Mouse (Mus musculus) hindbrain, embryonic 13.5 days (tissue): ENCODE results near the gene Gm20388. TPM values are rescaled to one million over a fixed set of nuclear protein-coding genes. Genes with fewer than 3 reads are reported as not detected.

Experiments used
- ATAC-seq: fragments of 200-750 bp; cut with Nextera tagmentation; 2 replicates; pipeline ENCODE4 v1.8.0; 2017; ENCODE audit warnings: moderate TSS enrichment; ENCODE audit not compliant: low FRiP score
- H3K27ac ChIP-seq: fragments of 300-500 bp; sonication (generic); 2 replicates; pipeline ENCODE4 v1.5.1; 2015; ENCODE audit warnings: inconsistent platforms, mild to moderate bottlenecking, moderate library complexity
- H3K27me3 ChIP-seq: fragments of 300-500 bp; sonication (generic); 2 replicates; pipeline ENCODE4 v1.6.1; 2015; ENCODE audit warnings: mild to moderate bottlenecking, inconsistent platforms
- H3K36me3 ChIP-seq: fragments of 300-500 bp; sonication (generic); 2 replicates; pipeline ENCODE4 v1.6.1; 2015; ENCODE audit warnings: mild to moderate bottlenecking, inconsistent platforms
- H3K4me1 ChIP-seq: fragments of 300-500 bp; sonication (generic); replicated peaks from 2 replicates; pipeline ENCODE4 v1.6.1; 2015; ENCODE audit warnings: inconsistent platforms
- H3K4me2 ChIP-seq: fragments of 300-500 bp; sonication (generic); 2 replicates; pipeline ENCODE4 v1.6.1; 2015; ENCODE audit warnings: inconsistent platforms, mild to moderate bottlenecking, moderate library complexity
- H3K4me3 ChIP-seq: fragments of 300-500 bp; sonication (generic); 2 replicates; pipeline ENCODE4 v1.5.1; 2015; ENCODE audit warnings: mild to moderate bottlenecking, inconsistent platforms
- H3K9ac ChIP-seq: fragments of 300-500 bp; sonication (generic); 2 replicates; pipeline ENCODE4 v1.6.1; 2015; ENCODE audit warnings: mild to moderate bottlenecking, inconsistent platforms
- H3K9me3 ChIP-seq: fragments of 300-500 bp; sonication (generic); 2 replicates; pipeline ENCODE4 v1.6.1; 2016; ENCODE audit warnings: inconsistent platforms
- WGBS: fragments of 180-500 bp; shearing (Covaris S2); methylation state at CpG from one replicate; pipeline ENCODE4 v1.1.7; 2015; 5-methylcytosine and 5-hydroxymethylcytosine counted together
- polyA plus RNA-seq: library from polyadenylated mRNA; unstranded; fragments of >200 nt; fragmentation: Nextera tagmentation; extraction: Ambion mirVana; gene quantifications from 2 replicates; pipeline ENCODE4 v1.2.1, GENCODE M21; 2015

Gene Gm20388
- polyA plus RNA-seq, 1 experiment from 2014 or later: 1.9 TPM

DNA sequence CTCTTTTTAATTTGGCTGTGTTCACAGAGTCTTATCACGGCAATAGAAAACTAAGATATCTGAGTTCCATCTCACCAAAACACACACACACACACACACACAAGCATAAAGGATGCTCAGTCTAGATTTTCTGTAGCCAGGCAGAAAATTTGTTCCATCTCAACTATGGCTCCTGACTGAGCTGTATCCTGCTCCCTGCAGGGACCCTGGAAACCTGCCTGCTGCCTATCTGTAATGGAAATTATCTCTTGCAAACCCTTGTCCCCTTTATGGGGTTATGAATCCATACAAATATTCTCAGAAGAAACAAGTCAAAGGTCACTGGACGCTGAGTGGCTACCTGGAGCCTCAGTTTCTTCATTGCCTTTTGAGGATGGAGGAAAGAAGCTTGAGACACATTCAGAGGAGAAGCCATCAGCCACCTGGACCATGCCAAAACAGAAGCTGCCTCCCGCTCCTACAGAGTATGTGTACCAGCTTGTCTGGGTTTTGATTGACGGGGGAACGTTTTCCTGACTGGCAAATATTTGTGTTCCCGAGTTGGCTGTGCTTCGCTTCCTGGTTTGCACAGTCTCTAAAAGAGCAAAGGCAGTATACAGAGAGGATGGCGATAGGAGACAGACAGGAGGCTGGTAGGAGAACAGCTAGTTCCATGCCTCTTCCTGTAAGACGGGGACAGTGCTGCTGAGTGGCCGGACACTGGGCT is 681.1 kb downstream of the Gm20388 start:
- Histone ChIP-seq H3K4me1 (peaks cover 26% of the 10 kb centered on the region), H3K9me3 (no peaks in the 10 kb centered on the region), H3K27me3 (no peaks in the 10 kb centered on the region), H3K4me2 (no peak overlapping the region), H3K9ac (no peak overlapping the region; the same call in 1 of the 2 replicates), H3K27ac (no peak overlapping the region), H3K4me3 (no peak overlapping the region), H3K36me3 (no peaks in the 10 kb centered on the region)
- ATAC-seq: no peak
- 76% methylated on average over 10 of the region's 10 CpGs for WGBS

DNA sequence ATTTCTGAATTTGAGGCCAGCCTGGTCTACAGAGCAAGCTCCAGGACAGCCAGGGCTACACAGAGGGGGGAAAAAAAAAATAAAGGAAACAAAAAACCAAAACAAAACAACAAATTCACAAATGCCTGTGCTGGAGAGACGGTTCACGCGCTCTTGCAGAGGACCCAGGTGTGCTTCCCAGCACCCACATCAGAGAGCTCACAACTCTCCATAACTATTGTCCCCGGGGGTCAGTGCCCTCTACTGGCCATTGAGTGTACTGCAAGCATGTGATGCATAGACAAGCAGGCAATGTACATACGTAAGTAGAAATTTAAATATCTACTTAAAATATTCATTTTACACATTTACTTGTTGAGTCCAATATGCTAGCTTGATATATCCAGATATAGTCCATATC is 683.9 kb downstream of the Gm20388 start:
- peaks cover 7% of the 10 kb centered on the region; the same call in 1 of the 2 replicates for H3K27me3 ChIP-seq
- no peaks in the 10 kb centered on the region for H3K9me3 ChIP-seq
- no peak for ATAC-seq
- WGBS: 81% methylated on average over 5 of the region's 5 CpGs
- H3K4me3 ChIP-seq: no peak overlapping the region
- no peak overlapping the region for H3K27ac ChIP-seq
- no peak overlapping the region for H3K4me2 ChIP-seq
- H3K9ac ChIP-seq: no peak overlapping the region
- peaks cover 20% of the 10 kb centered on the region for H3K4me1 ChIP-seq
- no peaks in the 10 kb centered on the region for H3K36me3 ChIP-seq

- Histone ChIP-seq H3K4me3 (no peak overlapping the region), H3K36me3 (no peaks in the 10 kb centered on the region), H3K27me3 (peaks cover 7% of the 10 kb centered on the region; the same call in 1 of the 2 replicates), H3K9me3 (no peaks in the 10 kb centered on the region), H3K4me1 (peaks cover 14% of the 10 kb centered on the region), H3K9ac (no peak overlapping the region), H3K27ac (no peak overlapping the region), H3K4me2 (no peak overlapping the region)
- 11% methylated on average over 5 of the region's 5 CpGs for WGBS
- ATAC-seq: no peak
Observed at GRCm38 (mm10) chr8:120595963-120596362, 685.3 kb downstream of the Gm20388 start.

- Histone ChIP-seq H3K27me3 (peaks cover 7% of the 10 kb centered on the region; the same call in 1 of the 2 replicates), H3K4me2 (no peak overlapping the region), H3K9me3 (no peaks in the 10 kb centered on the region), H3K36me3 (no peaks in the 10 kb centered on the region), H3K4me1 (peaks cover 16% of the 10 kb centered on the region), H3K4me3 (no peak overlapping the region), H3K27ac (no peak overlapping the region), H3K9ac (0 out of 2 replicates have a peak overlapping the region, but pooled peaks have one; percentile 13)
- WGBS: 22% methylated on average over 23 of the region's 24 CpGs
- no peak for ATAC-seq
Observed at GRCm38 (mm10) chr8:120598579-120598978, 687.9 kb downstream of the Gm20388 start.

DNA sequence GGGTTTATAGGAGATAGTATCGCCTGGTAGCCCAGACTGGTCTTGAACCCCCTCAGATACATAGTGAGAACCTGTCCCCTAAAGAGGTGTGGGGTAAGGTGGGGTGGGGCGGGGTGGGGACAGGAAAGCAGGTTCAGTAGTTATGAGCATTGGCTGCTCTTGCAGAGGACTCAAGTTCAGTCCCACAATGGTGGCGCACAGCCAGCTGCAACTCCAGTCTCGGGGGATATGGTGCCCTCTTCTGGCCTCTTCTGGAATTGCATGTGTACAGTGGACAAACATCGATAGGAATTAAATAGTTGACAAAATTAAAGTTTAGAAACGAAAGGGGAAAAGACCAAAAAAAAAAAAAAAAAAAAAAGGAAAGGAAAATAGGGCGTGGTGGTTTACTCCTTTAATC is 688.9 kb downstream of the Gm20388 start:
- H3K4me2 ChIP-seq: no peak overlapping the region
- H3K27ac ChIP-seq: no peak overlapping the region
- H3K9ac ChIP-seq: no peak overlapping the region
- no peaks in the 10 kb centered on the region for H3K36me3 ChIP-seq
- H3K27me3 ChIP-seq: peaks cover 7% of the 10 kb centered on the region; the same call in 1 of the 2 replicates
- 51% methylated on average over 7 of the region's 7 CpGs for WGBS
- no peak for ATAC-seq
- no peak overlapping the region for H3K4me3 ChIP-seq
- peaks cover 16% of the 10 kb centered on the region for H3K4me1 ChIP-seq
- H3K9me3 ChIP-seq: no peaks in the 10 kb centered on the region

GRCm38 (mm10) chr8:120602672-120603071 is 692.0 kb downstream of the Gm20388 start:
- ATAC-seq: peak; percentile 27; the same call in 1 of the 2 replicates
- Histone ChIP-seq H3K9me3 (no peaks in the 10 kb centered on the region), H3K27ac (peak overlapping the region; percentile 5), H3K36me3 (no peaks in the 10 kb centered on the region), H3K4me1 (peaks cover 16% of the 10 kb centered on the region), H3K4me3 (no peak overlapping the region), H3K4me2 (no peak overlapping the region), H3K27me3 (peaks cover 6% of the 10 kb centered on the region; the same call in 1 of the 2 replicates), H3K9ac (peak overlapping the region; percentile 4; the same call in 1 of the 2 replicates)
- 38% methylated on average over 6 of the region's 6 CpGs for WGBS

DNA sequence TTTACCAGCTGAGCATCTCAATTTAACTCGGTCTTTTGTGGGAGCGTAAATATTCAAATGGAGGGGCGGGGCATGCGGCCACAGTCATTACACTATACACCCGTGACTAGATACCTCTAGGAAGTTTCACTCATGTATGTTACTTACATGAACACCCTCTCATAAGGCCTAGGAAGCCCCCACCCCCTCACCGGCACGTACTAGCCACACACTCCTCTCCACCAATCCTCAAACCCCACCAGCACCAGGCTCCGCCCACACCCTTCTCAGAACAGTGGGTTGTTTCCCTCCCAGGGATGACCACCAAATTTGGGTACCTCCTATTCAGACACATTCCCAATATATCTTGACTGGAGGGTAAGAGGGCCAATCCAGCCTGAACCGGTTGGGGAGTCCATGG is 696.8 kb downstream of the Gm20388 start:
- no peaks in the 10 kb centered on the region for H3K9me3 ChIP-seq
- H3K27me3 ChIP-seq: 0 out of 2 replicates have a peak, but pooled peaks cover 21% of the 10 kb centered on the region
- H3K4me3 ChIP-seq: no peak overlapping the region
- no peaks in the 10 kb centered on the region for H3K36me3 ChIP-seq
- peak; percentile 44; the same call in 1 of the 2 replicates for ATAC-seq
- H3K4me2 ChIP-seq: no peak overlapping the region
- peaks cover 6% of the 10 kb centered on the region for H3K4me1 ChIP-seq
- H3K27ac ChIP-seq: no peak overlapping the region
- H3K9ac ChIP-seq: no peak overlapping the region
- 83% methylated on average over 9 of the region's 9 CpGs for WGBS

DNA sequence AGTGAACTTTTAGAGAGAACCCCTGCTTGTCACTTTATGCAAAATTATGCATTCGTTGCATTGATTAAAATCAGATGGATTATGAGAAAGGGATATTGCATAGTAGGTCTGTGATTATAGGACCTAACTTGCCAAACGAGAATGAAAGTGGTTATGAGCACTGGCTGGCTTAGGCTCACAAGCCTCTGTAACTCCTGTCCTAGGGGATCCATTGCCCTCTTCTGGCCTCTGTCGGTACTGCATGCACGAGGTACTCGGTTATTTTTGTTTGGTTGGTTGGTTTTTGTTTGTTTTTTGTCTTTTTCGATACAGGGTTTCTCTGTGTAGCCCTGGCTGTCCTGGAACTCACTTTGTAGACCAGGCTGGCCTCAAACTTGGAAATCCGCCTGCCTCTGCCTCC is 697.2 kb downstream of the Gm20388 start:
- Histone ChIP-seq H3K4me3 (no peak overlapping the region), H3K4me1 (peaks cover 2% of the 10 kb centered on the region), H3K36me3 (no peaks in the 10 kb centered on the region), H3K27ac (no peak overlapping the region), H3K27me3 (0 out of 2 replicates have a peak, but pooled peaks cover 21% of the 10 kb centered on the region), H3K9ac (no peak overlapping the region), H3K9me3 (no peaks in the 10 kb centered on the region), H3K4me2 (no peak overlapping the region)
- no peak for ATAC-seq
- 12% methylated on average over 7 of the region's 7 CpGs for WGBS

- Histone ChIP-seq H3K9ac (no peak overlapping the region), H3K36me3 (no peaks in the 10 kb centered on the region), H3K4me2 (no peak overlapping the region), H3K27me3 (0 out of 2 replicates have a peak, but pooled peaks cover 21% of the 10 kb centered on the region), H3K27ac (no peak overlapping the region), H3K4me1 (0 out of 2 replicates have a peak, but pooled peaks cover 4% of the 10 kb centered on the region), H3K4me3 (no peak overlapping the region), H3K9me3 (no peaks in the 10 kb centered on the region)
- no peak for ATAC-seq
- WGBS: 81% methylated on average over 6 of the region's 6 CpGs
Observed at GRCm38 (mm10) chr8:120610824-120611223, 700.2 kb downstream of the Gm20388 start.

DNA sequence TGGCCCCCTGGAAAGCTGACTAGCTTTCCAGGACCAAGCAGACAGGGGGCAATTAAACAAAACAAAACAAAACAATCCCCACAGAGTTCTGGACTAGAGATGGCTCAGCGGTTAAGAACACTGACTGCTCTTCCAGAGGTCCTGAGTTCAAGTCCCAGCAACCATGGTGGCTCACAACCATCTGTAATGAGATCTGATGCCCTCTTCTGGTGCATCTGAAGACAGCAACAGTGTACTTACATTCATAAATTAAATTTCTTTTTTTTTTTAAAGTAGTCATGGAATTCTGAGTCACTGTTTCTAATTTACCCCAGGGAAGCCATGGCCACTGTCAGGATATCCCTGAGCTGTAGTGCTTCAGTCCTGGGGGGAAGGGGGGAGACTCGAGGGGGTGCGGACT is 703.9 kb downstream of the Gm20388 start:
- 0 out of 2 replicates have a peak, but pooled peaks cover 12% of the 10 kb centered on the region for H3K27me3 ChIP-seq
- WGBS: 96% methylated on average over 3 of the region's 3 CpGs

GRCm38 (mm10) chr8:120616663-120617626 is 706.3 kb downstream of the Gm20388 start:
- no peak overlapping the region for H3K4me2 ChIP-seq
- ATAC-seq: peak; percentile 73
- 22% methylated on average over 7 of the region's 8 CpGs for WGBS
- peaks cover 41% of the 10 kb centered on the region for H3K4me1 ChIP-seq
- peak overlapping the region; percentile 53; the same call in 1 of the 2 replicates for H3K9ac ChIP-seq
- no peaks in the 10 kb centered on the region for H3K9me3 ChIP-seq
- H3K27me3 ChIP-seq: no peaks in the 10 kb centered on the region
- H3K36me3 ChIP-seq: no peaks in the 10 kb centered on the region
- no peak overlapping the region for H3K4me3 ChIP-seq
- peak overlapping the region; percentile 76 for H3K27ac ChIP-seq

More for the DNA sequence above, 703.9 kb downstream of the Gm20388 start:
- Histone ChIP-seq H3K9me3 (no peaks in the 10 kb centered on the region), H3K27ac (no peak overlapping the region), H3K4me3 (no peak overlapping the region), H3K4me1 (peaks cover 31% of the 10 kb centered on the region), H3K9ac (no peak overlapping the region), H3K36me3 (no peaks in the 10 kb centered on the region), H3K4me2 (no peak overlapping the region)
- no peak for ATAC-seq

DNA sequence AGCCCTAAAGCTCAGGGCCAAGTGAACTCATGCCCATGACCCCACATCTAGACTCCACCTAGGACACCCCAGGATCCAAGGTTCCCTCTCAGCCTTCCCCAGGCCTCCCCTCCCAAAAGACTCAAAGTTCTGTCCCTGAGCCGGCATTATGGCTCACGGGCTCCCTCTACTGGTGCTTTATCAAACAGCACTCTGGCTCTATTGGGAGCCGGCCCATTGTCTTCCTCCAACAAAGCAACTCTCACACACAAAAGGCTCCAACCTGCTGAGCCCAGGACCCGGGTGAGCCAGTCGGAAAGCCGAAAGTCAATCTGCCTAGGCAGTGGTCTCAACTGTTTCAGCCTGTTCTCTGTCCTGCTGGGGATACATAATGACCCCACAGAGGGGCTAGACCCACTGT is 707.5 kb downstream of the Gm20388 start:
- peak; percentile 55 for ATAC-seq
- peak overlapping the region; percentile 22 for H3K4me2 ChIP-seq
- no peak overlapping the region for H3K4me3 ChIP-seq
- no peaks in the 10 kb centered on the region for H3K36me3 ChIP-seq
- H3K9ac ChIP-seq: peak overlapping the region; percentile 47; the same call in 1 of the 2 replicates
- WGBS: 0% methylated on average over 6 of the region's 6 CpGs
- H3K27ac ChIP-seq: peak overlapping the region; percentile 70; the same call in 1 of the 2 replicates
- no peaks in the 10 kb centered on the region for H3K9me3 ChIP-seq
- H3K27me3 ChIP-seq: no peaks in the 10 kb centered on the region
- H3K4me1 ChIP-seq: peaks cover 44% of the 10 kb centered on the region
